Mouse (Mus musculus) cerebellum, adult 2 months (tissue): ENCODE results near the gene Armc3. TPM values are rescaled to one million over a fixed set of nuclear protein-coding genes. Genes with fewer than 3 reads are reported as not detected.

Experiments
- DNase-seq, 2 experiments: peaks; one replicate each; pipeline ENCODE4 v3.0.0; 2021
- H3K27ac ChIP-seq: fragments of 200-500 bp; 2 replicates; pipeline ENCODE4 v1.5.1; 2012; ENCODE audit warnings: low read length, control low read depth, inconsistent platforms; ENCODE audit not compliant: insufficient read depth
- H3K27me3 ChIP-seq: fragments of 200-500 bp; 2 replicates; pipeline ENCODE4 v1.6.1; 2012; ENCODE audit warnings: inconsistent platforms, mild to moderate bottlenecking, low read length, moderate library complexity; ENCODE audit not compliant: control insufficient read depth, insufficient read depth
- H3K4me1 ChIP-seq: fragments of 200-500 bp; 2 replicates; pipeline ENCODE4 v1.6.1; 2011; ENCODE audit warnings: low read length; ENCODE audit not compliant: control insufficient read depth, insufficient read depth
- H3K4me3 ChIP-seq: fragments of 200-500 bp; replicated peaks from 2 replicates; pipeline ENCODE3; 2011; ENCODE audit warnings: mild to moderate bottlenecking, low read depth, low read length, control low read depth; ENCODE audit not compliant: insufficient read depth
- CTCF ChIP-seq: fragments of 200-500 bp; IDR thresholded peaks from 2 replicates; pipeline ENCODE4 v1.5.1; 2011; ENCODE audit warnings: low read depth, mild to moderate bottlenecking, control low read depth, low read length, moderate library complexity, borderline replicate concordance; ENCODE audit not compliant: insufficient read depth
- POLR2A ChIP-seq: fragments of 200-500 bp; IDR thresholded peaks from 2 replicates; pipeline ENCODE4 v1.6.1; 2011; ENCODE audit warnings: low read length, control low read depth, borderline replicate concordance; ENCODE audit not compliant: insufficient read depth
- WGBS: fragments of 180-500 bp; shearing (Covaris S2); methylation state at CpG from one replicate; pipeline ENCODE4 v1.1.7; 2018; 5-methylcytosine and 5-hydroxymethylcytosine counted together
- polyA plus RNA-seq: library from polyadenylated mRNA; depleted of rRNA; stranded (reverse); fragments of >200 nt; gene quantifications from 2 replicates; pipeline ENCODE4 v1.2.3, GENCODE M21; 2012

The Armc3 gene
- polyA plus RNA-seq, 1 experiment, result 0.11 TPM

DNA sequence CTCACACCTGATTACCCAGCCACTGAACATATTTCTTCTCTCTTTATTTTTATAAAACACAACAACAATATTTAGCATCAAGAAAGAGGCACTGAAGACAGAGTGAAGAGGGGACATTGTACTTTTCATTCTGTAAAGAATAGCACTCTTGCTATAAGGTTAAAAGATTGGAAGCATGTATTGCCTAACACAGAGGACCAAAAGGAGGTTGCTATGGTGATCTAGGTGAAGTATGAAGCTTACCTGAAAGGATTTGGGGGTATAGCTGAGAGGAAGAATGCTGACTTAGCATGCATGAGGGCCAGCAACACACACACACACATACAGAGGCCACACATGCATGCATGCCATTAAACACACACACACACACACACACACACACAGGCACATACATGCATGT is 58.2 kb downstream of the Armc3 start:
- no peaks in the 10 kb centered on the region for H3K4me1 ChIP-seq
- no peak overlapping the region for H3K4me3 ChIP-seq
- no peaks in the 10 kb centered on the region for H3K27me3 ChIP-seq
- H3K27ac ChIP-seq, result no peak overlapping the region
- no peak for TF ChIP-seq CTCF
- TF ChIP-seq POLR2A, result no peak
- no peak for DNase-seq

DNA sequence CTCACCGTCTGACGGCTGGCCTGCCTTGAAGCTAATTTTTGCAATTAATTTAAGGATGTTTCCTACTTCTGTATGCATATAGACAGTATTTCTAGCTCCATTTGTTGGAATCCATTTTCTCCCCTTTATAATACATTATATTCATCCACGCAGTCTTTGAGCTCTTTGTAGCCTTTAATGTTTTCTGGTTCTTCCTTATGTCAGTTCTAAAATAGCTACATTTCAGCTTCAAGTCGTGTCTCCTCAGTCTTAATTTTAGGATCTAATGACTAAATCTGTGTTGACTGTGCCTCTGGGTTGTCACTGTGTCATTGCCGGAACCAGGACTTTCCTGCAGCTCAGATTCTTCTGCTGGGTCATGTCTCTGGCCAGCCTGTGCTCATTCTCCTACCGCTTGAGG is 61.3 kb downstream of the Armc3 start:
- TF ChIP-seq POLR2A (no peak), CTCF (no peak)
- no peak for DNase-seq
- H3K4me1 ChIP-seq, result no peaks in the 10 kb centered on the region
- no peak overlapping the region for H3K4me3 ChIP-seq
- H3K27me3 ChIP-seq, result no peaks in the 10 kb centered on the region
- no peak overlapping the region for H3K27ac ChIP-seq
- WGBS, result 85% methylated on average over 6 of the region's 6 CpGs

DNA sequence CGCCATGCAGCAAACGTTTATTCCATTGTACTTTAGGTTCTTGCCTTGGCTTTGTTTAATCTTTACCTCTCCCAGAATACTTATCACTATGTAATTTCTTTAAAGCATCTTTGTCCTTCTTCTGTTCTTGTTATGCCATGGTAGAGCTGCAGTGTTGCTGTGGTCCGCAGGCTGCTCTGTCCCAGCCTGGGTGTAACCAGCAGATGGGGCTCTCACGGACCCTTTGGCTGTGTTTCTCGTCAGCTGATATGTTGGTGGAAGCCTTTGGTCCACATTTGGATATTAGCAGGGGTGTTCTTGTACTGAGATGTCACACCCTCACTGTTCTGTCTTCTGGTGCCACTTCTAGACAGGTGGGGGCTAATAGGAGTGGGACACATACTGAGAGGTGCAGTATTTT is 64.3 kb downstream of the Armc3 start:
- no peaks in the 10 kb centered on the region for H3K4me1 ChIP-seq
- H3K4me3 ChIP-seq, result no peak overlapping the region
- no peak overlapping the region for H3K27ac ChIP-seq
- no peaks in the 10 kb centered on the region for H3K27me3 ChIP-seq
- no peak for DNase-seq
- TF ChIP-seq CTCF, result 0 out of 2 replicates have a peak, but pooled peaks have one; percentile 7
- TF ChIP-seq POLR2A, result no peak
- 52% methylated on average over 5 of the region's 5 CpGs for WGBS

- no peak for DNase-seq
- H3K4me3 ChIP-seq, result no peak overlapping the region
- TF ChIP-seq POLR2A, result no peak
- TF ChIP-seq CTCF, result no peak
- no peak overlapping the region for H3K27ac ChIP-seq
- 76% methylated on average over 2 of the region's 2 CpGs for WGBS
- H3K4me1 ChIP-seq, result no peaks in the 10 kb centered on the region
- no peaks in the 10 kb centered on the region for H3K27me3 ChIP-seq
Observed at GRCm38 (mm10) chr2:19265834-19266233, 66.7 kb downstream of the Armc3 start.

DNA sequence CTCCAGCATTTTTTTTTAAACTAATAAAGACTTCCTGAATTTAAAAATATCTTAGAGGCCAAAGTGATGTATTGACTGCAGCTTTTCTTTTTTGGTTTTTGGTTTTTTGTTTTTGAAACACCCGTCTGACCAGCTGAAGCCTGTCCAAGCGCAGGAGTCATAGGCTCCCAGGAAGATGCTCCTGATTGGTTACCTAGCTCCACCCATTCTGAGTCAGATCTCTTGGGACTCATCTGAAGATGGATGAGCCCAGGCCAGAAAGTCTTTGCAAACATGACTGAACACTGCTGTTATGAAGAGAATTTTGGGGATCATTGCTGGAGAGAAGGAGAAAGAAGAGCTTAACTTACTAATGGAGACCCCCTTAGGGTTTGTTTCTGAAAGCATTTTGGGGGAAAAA is 68.3 kb downstream of the Armc3 start:
- TF ChIP-seq POLR2A, result no peak
- TF ChIP-seq CTCF, result no peak
- WGBS, result 64% methylated on average over 2 of the region's 2 CpGs
- no peak for DNase-seq
- Histone ChIP-seq H3K4me1 (no peaks in the 10 kb centered on the region; the same call in 1 of the 2 replicates), H3K4me3 (no peak overlapping the region), H3K27me3 (no peaks in the 10 kb centered on the region), H3K27ac (no peak overlapping the region)

- Histone ChIP-seq H3K27me3 (no peaks in the 10 kb centered on the region), H3K4me1 (no peaks in the 10 kb centered on the region; the same call in 1 of the 2 replicates), H3K4me3 (no peak overlapping the region), H3K27ac (no peak overlapping the region)
- WGBS, result 16% methylated on average over 5 of the region's 5 CpGs
- TF ChIP-seq CTCF, result no peak
- TF ChIP-seq POLR2A, result no peak
- DNase-seq, result no peak
Observed at GRCm38 (mm10) chr2:19269955-19270354, 70.9 kb downstream of the Armc3 start.

- H3K27ac ChIP-seq, result no peak overlapping the region
- no peaks in the 10 kb centered on the region for H3K27me3 ChIP-seq
- DNase-seq, result no peak
- WGBS, result 56% methylated on average over 9 of the region's 9 CpGs
- no peak for TF ChIP-seq POLR2A
- TF ChIP-seq CTCF, result no peak
- no peaks in the 10 kb centered on the region; the same call in 1 of the 2 replicates for H3K4me1 ChIP-seq
- H3K4me3 ChIP-seq, result no peak overlapping the region
Observed at GRCm38 (mm10) chr2:19270709-19271120, 71.6 kb downstream of the Armc3 start.

- H3K27ac ChIP-seq, result no peak overlapping the region
- H3K27me3 ChIP-seq, result no peaks in the 10 kb centered on the region
- WGBS, result 60% methylated on average over 2 of the region's 2 CpGs
- TF ChIP-seq POLR2A, result no peak
- no peak for TF ChIP-seq CTCF
- H3K4me3 ChIP-seq, result no peak overlapping the region
- no peaks in the 10 kb centered on the region; the same call in 1 of the 2 replicates for H3K4me1 ChIP-seq
- no peak for DNase-seq
Observed at GRCm38 (mm10) chr2:19274583-19274982, 75.5 kb downstream of the Armc3 start.
